Mouse (Mus musculus) midbrain, embryonic 13.5 days (tissue): ENCODE data around the gene Srebf1. TPM values are rescaled to one million over a fixed set of nuclear protein-coding genes. Genes with fewer than 3 reads are reported as not detected.

Experiments used
- ATAC-seq: fragments of 200-750 bp; cut with Nextera tagmentation; 2 replicates; pipeline ENCODE4 v1.8.0; 2017; ENCODE audit warnings: mild to moderate bottlenecking, moderate TSS enrichment, moderate library complexity
- H3K27ac ChIP-seq: fragments of 300-500 bp; sonication (generic); 2 replicates; pipeline ENCODE4 v1.5.1; 2015; ENCODE audit warnings: inconsistent platforms, mild to moderate bottlenecking, moderate library complexity
- H3K27me3 ChIP-seq: fragments of 300-500 bp; sonication (generic); 2 replicates; pipeline ENCODE4 v1.6.1; 2015; ENCODE audit warnings: mild to moderate bottlenecking, inconsistent platforms
- H3K36me3 ChIP-seq: fragments of 300-500 bp; sonication (generic); 2 replicates; pipeline ENCODE4 v1.6.1; 2015; ENCODE audit warnings: mild to moderate bottlenecking, inconsistent platforms
- H3K4me1 ChIP-seq: fragments of 300-500 bp; sonication (generic); replicated peaks from 2 replicates; pipeline ENCODE4 v1.6.1; 2015; ENCODE audit warnings: inconsistent platforms
- H3K4me2 ChIP-seq: fragments of 300-500 bp; sonication (generic); replicated peaks from 2 replicates; pipeline ENCODE4 v1.6.1; 2015; ENCODE audit warnings: moderate library complexity, mild to moderate bottlenecking, inconsistent platforms
- H3K4me3 ChIP-seq: fragments of 300-500 bp; sonication (generic); replicated peaks from 2 replicates; pipeline ENCODE4 v1.5.1; 2015; ENCODE audit warnings: mild to moderate bottlenecking, inconsistent platforms
- H3K9ac ChIP-seq: fragments of 300-500 bp; sonication (generic); replicated peaks from 2 replicates; pipeline ENCODE4 v1.6.1; 2015; ENCODE audit warnings: mild to moderate bottlenecking, inconsistent platforms
- H3K9me3 ChIP-seq: fragments of 300-500 bp; sonication (generic); 2 replicates; pipeline ENCODE4 v1.6.1; 2016; ENCODE audit warnings: mild to moderate bottlenecking, inconsistent platforms
- WGBS: fragments of 180-500 bp; shearing (Covaris S2); methylation state at CpG from one replicate; pipeline ENCODE4 v1.1.7; 2015; 5-methylcytosine and 5-hydroxymethylcytosine counted together
- polyA plus RNA-seq: library from polyadenylated mRNA; unstranded; fragments of >200 nt; fragmentation: Nextera tagmentation; extraction: Ambion mirVana; gene quantifications from 2 replicates; pipeline ENCODE4 v1.2.1, GENCODE M21; 2015

Gene Srebf1
- polyA plus RNA-seq, 1 experiment from 2014 or later: 46.0 TPM

- H3K4me3 ChIP-seq: no peak overlapping the region
- no peaks in the 10 kb centered on the region for H3K27me3 ChIP-seq
- peak overlapping the region; percentile 43 for H3K9ac ChIP-seq
- H3K27ac ChIP-seq: peak overlapping the region; percentile 87
- H3K4me1 ChIP-seq: peaks cover 26% of the 10 kb centered on the region
- peak; percentile 84 for ATAC-seq
- no peaks in the 10 kb centered on the region for H3K9me3 ChIP-seq
- H3K4me2 ChIP-seq: peak overlapping the region; percentile 34
- peaks cover 90% of the 10 kb centered on the region for H3K36me3 ChIP-seq
- 9% methylated on average over 18 of the region's 18 CpGs for WGBS
Observed at GRCm38 (mm10) chr11:60199702-60200184, 22.6 kb downstream of the Srebf1 start.

GRCm38 (mm10) chr11:60198651-60199050 lies 23.7 kb downstream of the Srebf1 start:
- Histone ChIP-seq H3K4me1 (peaks cover 22% of the 10 kb centered on the region), H3K4me2 (no peak overlapping the region), H3K9me3 (no peaks in the 10 kb centered on the region), H3K27me3 (no peaks in the 10 kb centered on the region), H3K36me3 (peaks cover 90% of the 10 kb centered on the region), H3K27ac (peak overlapping the region; percentile 4; the same call in 1 of the 2 replicates), H3K4me3 (no peak overlapping the region), H3K9ac (no peak overlapping the region)
- ATAC-seq: no peak
- WGBS: 91% methylated on average over 12 of the region's 12 CpGs

GRCm38 (mm10) chr11:60197998-60198619 lies 24.3 kb downstream of the Srebf1 start:
- Histone ChIP-seq H3K4me1 (peaks cover 17% of the 10 kb centered on the region), H3K4me2 (no peak overlapping the region), H3K27me3 (no peaks in the 10 kb centered on the region), H3K9ac (no peak overlapping the region), H3K36me3 (peaks cover 90% of the 10 kb centered on the region), H3K27ac (peak overlapping the region; percentile 4), H3K4me3 (no peak overlapping the region), H3K9me3 (no peaks in the 10 kb centered on the region)
- WGBS: 81% methylated on average over 24 of the region's 24 CpGs
- ATAC-seq: no peak

DNA sequence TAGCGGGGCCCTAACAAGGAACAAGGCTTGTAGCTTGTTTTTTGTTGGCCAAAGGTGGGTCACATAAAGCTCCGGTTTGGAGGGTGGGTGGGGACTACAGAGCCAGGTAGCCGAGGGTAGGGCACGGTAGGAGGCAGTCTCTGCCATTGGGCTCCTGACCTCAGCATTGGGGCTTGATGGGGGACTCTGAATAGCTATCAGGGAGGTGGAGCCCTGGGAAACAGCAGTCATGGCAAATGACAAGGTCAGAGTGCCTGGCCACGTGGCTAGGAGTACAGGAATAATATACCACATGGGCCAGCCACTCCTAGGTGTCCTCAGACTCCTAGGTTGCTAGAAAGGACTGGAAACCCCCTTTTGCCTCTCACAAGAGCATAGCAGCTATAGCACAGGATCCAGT lies 26.0 kb downstream of the Srebf1 start:
- no peaks in the 10 kb centered on the region for H3K9me3 ChIP-seq
- no peak for ATAC-seq
- no peak overlapping the region for H3K4me3 ChIP-seq
- H3K9ac ChIP-seq: no peak overlapping the region
- H3K27me3 ChIP-seq: no peaks in the 10 kb centered on the region
- H3K4me2 ChIP-seq: no peak overlapping the region
- WGBS: 77% methylated on average over 5 of the region's 5 CpGs
- H3K27ac ChIP-seq: no peak overlapping the region
- peaks cover 89% of the 10 kb centered on the region for H3K36me3 ChIP-seq
- H3K4me1 ChIP-seq: peaks cover 11% of the 10 kb centered on the region

DNA sequence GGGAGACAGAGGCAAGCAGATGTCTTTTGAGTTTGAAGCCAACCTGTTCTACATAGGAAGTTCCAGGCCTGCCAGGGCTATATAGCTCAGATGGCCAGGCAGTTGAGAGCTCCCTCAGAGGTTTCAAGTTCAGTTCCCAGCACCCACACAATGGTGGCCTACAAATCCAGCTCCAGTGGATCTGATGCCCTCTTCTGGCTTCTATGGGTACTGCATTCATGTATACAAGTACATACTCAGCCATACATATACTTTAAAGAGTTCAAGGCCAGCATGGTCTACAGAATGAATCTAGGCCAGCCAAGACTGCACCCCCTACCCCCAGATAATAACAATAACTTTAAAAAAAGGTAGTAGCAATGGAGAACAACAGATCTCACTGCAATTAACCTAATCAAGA lies 27.3 kb downstream of the Srebf1 start:
- no peaks in the 10 kb centered on the region for H3K9me3 ChIP-seq
- H3K4me2 ChIP-seq: no peak overlapping the region
- peaks cover 89% of the 10 kb centered on the region for H3K36me3 ChIP-seq
- H3K4me1 ChIP-seq: peaks cover 6% of the 10 kb centered on the region
- ATAC-seq: no peak
- H3K4me3 ChIP-seq: no peak overlapping the region
- no peak overlapping the region for H3K27ac ChIP-seq
- H3K9ac ChIP-seq: no peak overlapping the region
- no peaks in the 10 kb centered on the region for H3K27me3 ChIP-seq

DNA sequence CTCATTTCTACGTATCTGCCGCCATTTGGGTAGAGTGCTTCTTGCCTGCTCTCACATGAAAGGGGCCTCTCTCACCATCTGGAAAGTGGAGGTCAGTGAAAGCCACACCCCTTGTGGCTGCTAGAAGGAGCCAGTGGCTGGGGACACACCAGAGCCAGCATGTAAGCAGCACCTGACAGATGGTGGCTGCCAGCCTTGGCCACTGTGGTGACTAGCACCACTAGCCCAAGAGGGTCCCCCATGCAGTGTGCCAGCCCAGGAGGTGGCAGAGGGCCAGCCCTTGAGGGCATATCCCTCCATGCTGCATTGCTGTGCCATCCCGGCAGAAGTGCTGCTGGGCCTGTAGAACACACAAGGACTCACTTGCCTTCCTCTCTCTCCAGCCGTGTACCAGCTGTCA lies 28.8 kb downstream of the Srebf1 start:
- Histone ChIP-seq H3K9me3 (no peaks in the 10 kb centered on the region), H3K36me3 (peaks cover 98% of the 10 kb centered on the region), H3K4me1 (0 out of 2 replicates have a peak, but pooled peaks cover 9% of the 10 kb centered on the region), H3K4me3 (no peak overlapping the region), H3K27ac (no peak overlapping the region), H3K27me3 (no peaks in the 10 kb centered on the region), H3K9ac (no peak overlapping the region), H3K4me2 (no peak overlapping the region)
- ATAC-seq: peak; percentile 41; the same call in 1 of the 2 replicates
- 85% methylated on average over 4 of the region's 4 CpGs for WGBS

- Histone ChIP-seq H3K9me3 (no peaks in the 10 kb centered on the region), H3K36me3 (peaks cover 98% of the 10 kb centered on the region), H3K4me3 (no peak overlapping the region), H3K27me3 (no peaks in the 10 kb centered on the region), H3K27ac (no peak overlapping the region), H3K4me1 (0 out of 2 replicates have a peak, but pooled peaks cover 9% of the 10 kb centered on the region), H3K9ac (no peak overlapping the region), H3K4me2 (no peak overlapping the region)
- WGBS: 80% methylated on average over 6 of the region's 6 CpGs
- no peak for ATAC-seq
Observed at GRCm38 (mm10) chr11:60192534-60192933, 29.8 kb downstream of the Srebf1 start.

GRCm38 (mm10) chr11:60190055-60190641 lies 32.2 kb downstream of the Srebf1 start:
- Histone ChIP-seq H3K9me3 (no peaks in the 10 kb centered on the region), H3K4me3 (no peak overlapping the region), H3K27me3 (no peaks in the 10 kb centered on the region), H3K4me1 (peaks cover 22% of the 10 kb centered on the region), H3K4me2 (no peak overlapping the region), H3K36me3 (peaks cover 99% of the 10 kb centered on the region), H3K27ac (no peak overlapping the region; the same call in 1 of the 2 replicates), H3K9ac (no peak overlapping the region)
- no peak for ATAC-seq
- 91% methylated on average over 17 of the region's 17 CpGs for WGBS

DNA sequence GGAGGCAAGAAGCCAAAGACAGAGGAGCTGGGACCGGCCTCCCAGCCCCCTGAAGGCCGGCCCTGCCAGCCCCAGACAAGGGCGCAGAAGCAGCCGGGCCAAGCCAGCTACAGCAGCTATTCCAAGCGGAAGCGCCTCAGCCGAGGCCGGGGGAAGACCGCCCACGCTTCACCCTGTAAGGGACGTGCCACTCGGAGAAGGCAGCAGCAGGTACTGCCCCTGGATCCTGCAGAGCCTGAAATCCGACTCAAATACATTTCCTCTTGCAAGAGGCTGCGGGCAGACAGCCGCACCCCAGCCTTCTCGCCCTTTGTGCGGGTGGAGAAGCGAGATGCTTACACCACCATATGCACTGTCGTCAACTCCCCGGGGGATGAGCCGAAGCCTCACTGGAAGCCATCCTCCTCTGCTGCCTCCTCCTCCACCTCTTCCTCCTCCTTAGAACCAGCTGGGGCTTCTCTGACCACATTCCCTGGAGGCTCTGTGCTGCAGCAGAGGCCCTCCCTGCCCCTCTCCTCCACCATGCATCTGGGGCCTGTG lies 32.8 kb downstream of the Srebf1 start:
- ATAC-seq: no peak
- Histone ChIP-seq H3K27ac (no peak overlapping the region; the same call in 1 of the 2 replicates), H3K27me3 (no peaks in the 10 kb centered on the region), H3K4me1 (peaks cover 28% of the 10 kb centered on the region), H3K9ac (no peak overlapping the region), H3K4me2 (no peak overlapping the region), H3K36me3 (peaks cover 95% of the 10 kb centered on the region), H3K9me3 (no peaks in the 10 kb centered on the region), H3K4me3 (no peak overlapping the region)
- WGBS: 83% methylated on average over 21 of the region's 21 CpGs

- Histone ChIP-seq H3K27ac (no peak overlapping the region), H3K9ac (no peak overlapping the region), H3K36me3 (peaks cover 82% of the 10 kb centered on the region), H3K27me3 (no peaks in the 10 kb centered on the region), H3K4me3 (no peak overlapping the region), H3K9me3 (no peaks in the 10 kb centered on the region), H3K4me1 (peaks cover 40% of the 10 kb centered on the region), H3K4me2 (no peak overlapping the region)
- ATAC-seq: no peak
- 88% methylated on average over 25 of the region's 25 CpGs for WGBS
Observed at GRCm38 (mm10) chr11:60188275-60188853, 34.0 kb downstream of the Srebf1 start.

- Histone ChIP-seq H3K9me3 (no peaks in the 10 kb centered on the region), H3K9ac (no peak overlapping the region), H3K36me3 (peaks cover 70% of the 10 kb centered on the region), H3K4me2 (no peak overlapping the region), H3K27me3 (no peaks in the 10 kb centered on the region), H3K4me3 (no peak overlapping the region), H3K4me1 (peaks cover 53% of the 10 kb centered on the region), H3K27ac (no peak overlapping the region)
- no peak for ATAC-seq
- WGBS: 92% methylated on average over 11 of the region's 11 CpGs
Observed at GRCm38 (mm10) chr11:60187070-60187469, 35.3 kb downstream of the Srebf1 start.
